Mouse (Mus musculus): ENCODE results near the gene Traf5. TPM values are rescaled to one million over a fixed set of nuclear protein-coding genes. Genes with fewer than 3 reads are reported as not detected.
A peak's percentile ranks its signal among the peaks of the same experiment; 100 is the strongest.

Traf5 gene
- total RNA-seq, 1 experiment: 2.1 TPM

GRCm38 (mm10) chr1:191969939-191970338, 122.4 kb downstream of the Traf5 start:
- Histone ChIP-seq H3K4me1 (ENCODE audit: control insufficient read depth in 2 of 2, insufficient read depth in 2 of 2, low read length in 2 of 2, poor library complexity in 1 of 2) (no peaks in the 10 kb centered on the region; a peak in 1 of 4 replicates), H3K9me3 (ENCODE audit: control insufficient read depth, insufficient read depth, low read depth, low read length) (no peaks in the 10 kb centered on the region), H3K27ac (ENCODE audit: insufficient read depth, low read depth, low read length, poor library complexity, severe bottlenecking) (no peak overlapping the region), H3K4me3 (ENCODE audit: insufficient read depth in 1 of 2, low read depth in 1 of 2, low read length in 2 of 2, poor library complexity in 1 of 2, severe bottlenecking in 1 of 2) (no peak overlapping the region), H3K9ac (ENCODE audit: insufficient read depth, low read depth, low read length, poor library complexity, severe bottlenecking) (no peak overlapping the region), H3K36me3 (ENCODE audit: control insufficient read depth, insufficient read depth, low read length, poor library complexity, severe bottlenecking) (no peaks in the 10 kb centered on the region)
- TF ChIP-seq MAFK (IDR thresholded peaks at IDR 0.05; ENCODE audit: insufficient read depth, low read depth, low read length) (no peak), ZC3H11A (IDR thresholded peaks at IDR 0.05; ENCODE audit: borderline replicate concordance, low read depth, low read length) (no peak), HCFC1 (IDR thresholded peaks at IDR 0.05; ENCODE audit: borderline replicate concordance, insufficient read depth, low read length) (no peak), CHD2 (IDR thresholded peaks at IDR 0.05; ENCODE audit: low read depth, low read length) (no peak), ZNF384 (IDR thresholded peaks at IDR 0.05; ENCODE audit: low read depth, low read length) (no peak)
- DNase-seq (ENCODE audit: low read depth, low spot score): no peak
- in situ Hi-C loops (cut with MboI; ENCODE audit: low sequenced_read_pairs in 2 of 2, unreplicated experiment in 2 of 2): no loop called here

DNA sequence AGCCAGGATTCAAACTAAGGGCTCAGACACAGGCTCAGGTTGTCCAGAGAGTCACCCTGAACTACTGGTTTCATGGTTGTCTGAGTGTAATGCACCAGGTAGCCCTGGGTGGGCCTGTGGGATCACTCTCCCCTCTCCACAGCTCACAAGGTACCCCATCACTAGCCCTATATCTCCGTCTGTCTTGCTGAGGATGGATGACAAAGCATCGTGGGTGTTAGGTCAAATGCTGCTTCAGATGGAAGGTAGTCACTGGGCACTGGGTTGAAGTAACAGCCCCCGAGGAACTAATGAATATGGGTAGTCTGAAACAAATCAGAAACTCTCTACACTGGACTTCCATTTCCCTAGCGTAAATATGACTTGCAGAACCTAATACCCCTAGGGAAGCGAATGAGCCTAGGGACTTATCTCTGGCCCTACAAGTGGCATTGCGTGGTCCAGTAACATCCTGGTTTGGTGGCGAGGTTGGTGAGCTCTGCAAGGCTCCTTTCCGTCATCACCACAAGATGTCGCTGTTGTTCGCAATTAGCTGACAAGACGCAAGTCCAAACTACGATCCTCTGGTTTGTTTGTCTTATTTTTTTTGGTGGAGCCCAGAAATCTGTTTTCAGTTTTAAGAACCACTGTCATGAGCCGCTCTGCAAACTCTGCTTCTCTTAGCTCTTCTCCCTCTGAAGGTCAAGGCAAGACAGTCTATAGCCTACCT, 127.4 kb downstream of the Traf5 start:
- TF ChIP-seq MAFK (IDR thresholded peaks at IDR 0.05; ENCODE audit: insufficient read depth, low read depth, low read length) (peak; percentile 27; the same call in 1 of the 2 replicates), HCFC1 (IDR thresholded peaks at IDR 0.05; ENCODE audit: borderline replicate concordance, insufficient read depth, low read length) (no peak), ZC3H11A (IDR thresholded peaks at IDR 0.05; ENCODE audit: borderline replicate concordance, low read depth, low read length) (peak; percentile 76; the same call in 1 of the 2 replicates)
- no peak overlapping the region for H3K4me3 ChIP-seq (ENCODE audit: insufficient read depth in 1 of 2, low read depth in 1 of 2, low read length in 2 of 2, poor library complexity in 1 of 2, severe bottlenecking in 1 of 2)
- peaks cover 0 to 4% of the 10 kb centered on the region in 2 experiments; a peak in 1 of 4 replicates for H3K4me1 ChIP-seq (ENCODE audit: control insufficient read depth in 2 of 2, insufficient read depth in 2 of 2, low read length in 2 of 2, poor library complexity in 1 of 2)
- DNase-seq (ENCODE audit: low read depth, low spot score): peak; percentile 83
- no peak overlapping the region for H3K27ac ChIP-seq (ENCODE audit: insufficient read depth, low read depth, low read length, poor library complexity, severe bottlenecking)
- in situ Hi-C loops (cut with MboI; ENCODE audit: low sequenced_read_pairs in 2 of 2, unreplicated experiment in 2 of 2): no loop called here
- H3K9ac ChIP-seq (ENCODE audit: insufficient read depth, low read depth, low read length, poor library complexity, severe bottlenecking): no peak overlapping the region; the same call in 1 of the 2 replicates
- no peaks in the 10 kb centered on the region for H3K36me3 ChIP-seq (ENCODE audit: control insufficient read depth, insufficient read depth, low read length, poor library complexity, severe bottlenecking)
- H3K9me3 ChIP-seq (ENCODE audit: control insufficient read depth, insufficient read depth, low read depth, low read length): no peaks in the 10 kb centered on the region

GRCm38 (mm10) chr1:191963948-191964772, 128.2 kb downstream of the Traf5 start:
- H3K9me3 ChIP-seq (ENCODE audit: control insufficient read depth, insufficient read depth, low read depth, low read length): no peaks in the 10 kb centered on the region
- DNase-seq (ENCODE audit: low read depth, low spot score): peak; percentile 93
- H3K4me3 ChIP-seq (ENCODE audit: insufficient read depth in 1 of 2, low read depth in 1 of 2, low read length in 2 of 2, poor library complexity in 1 of 2, severe bottlenecking in 1 of 2): no peak overlapping the region
- TF ChIP-seq MAFK (IDR thresholded peaks at IDR 0.05; ENCODE audit: insufficient read depth, low read depth, low read length) (peak; percentile 86), HCFC1 (IDR thresholded peaks at IDR 0.05; ENCODE audit: borderline replicate concordance, insufficient read depth, low read length) (no peak)
- peaks cover 0 to 4% of the 10 kb centered on the region in 2 experiments; a peak in 1 of 4 replicates for H3K4me1 ChIP-seq (ENCODE audit: control insufficient read depth in 2 of 2, insufficient read depth in 2 of 2, low read length in 2 of 2, poor library complexity in 1 of 2)
- H3K27ac ChIP-seq (ENCODE audit: insufficient read depth, low read depth, low read length, poor library complexity, severe bottlenecking): no peak overlapping the region
- no peaks in the 10 kb centered on the region for H3K36me3 ChIP-seq (ENCODE audit: control insufficient read depth, insufficient read depth, low read length, poor library complexity, severe bottlenecking)
- H3K9ac ChIP-seq (ENCODE audit: insufficient read depth, low read depth, low read length, poor library complexity, severe bottlenecking): no peak overlapping the region; the same call in 1 of the 2 replicates
- in situ Hi-C loops (cut with MboI; ENCODE audit: low sequenced_read_pairs in 2 of 2, unreplicated experiment in 2 of 2): no loop called here

DNA sequence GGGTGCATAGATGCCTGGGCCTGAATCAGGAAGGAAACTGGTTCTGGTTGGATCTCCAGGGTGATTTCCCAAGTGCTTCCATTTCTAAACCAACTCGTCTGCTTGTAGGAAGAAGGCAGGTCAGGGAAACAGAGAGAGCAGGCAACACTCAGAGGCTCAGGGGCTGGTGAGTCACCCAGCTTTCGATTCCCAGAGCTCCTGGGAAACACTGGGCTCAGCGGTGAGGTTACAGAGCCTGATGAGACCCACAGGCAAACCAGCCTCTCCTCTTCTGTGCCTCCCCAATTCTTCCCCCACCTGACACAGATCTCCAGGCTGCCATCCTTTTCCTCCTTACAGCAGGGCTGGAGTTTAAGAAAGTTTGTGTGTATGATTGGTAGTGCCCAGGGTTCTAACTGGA, 128.9 kb downstream of the Traf5 start:
- H3K4me3 ChIP-seq (ENCODE audit: insufficient read depth in 1 of 2, low read depth in 1 of 2, low read length in 2 of 2, poor library complexity in 1 of 2, severe bottlenecking in 1 of 2): no peak overlapping the region
- peaks cover 0 to 4% of the 10 kb centered on the region in 2 experiments; a peak in 1 of 4 replicates for H3K4me1 ChIP-seq (ENCODE audit: control insufficient read depth in 2 of 2, insufficient read depth in 2 of 2, low read length in 2 of 2, poor library complexity in 1 of 2)
- in situ Hi-C loops (cut with MboI; ENCODE audit: low sequenced_read_pairs in 2 of 2, unreplicated experiment in 2 of 2): no loop called here
- H3K36me3 ChIP-seq (ENCODE audit: control insufficient read depth, insufficient read depth, low read length, poor library complexity, severe bottlenecking): no peaks in the 10 kb centered on the region
- TF ChIP-seq HCFC1 (IDR thresholded peaks at IDR 0.05; ENCODE audit: borderline replicate concordance, insufficient read depth, low read length) (no peak), CHD2 (IDR thresholded peaks at IDR 0.05; ENCODE audit: low read depth, low read length) (no peak), MAFK (IDR thresholded peaks at IDR 0.05; ENCODE audit: insufficient read depth, low read depth, low read length) (no peak), ZC3H11A (IDR thresholded peaks at IDR 0.05; ENCODE audit: borderline replicate concordance, low read depth, low read length) (no peak), ZNF384 (IDR thresholded peaks at IDR 0.05; ENCODE audit: low read depth, low read length) (no peak)
- H3K9ac ChIP-seq (ENCODE audit: insufficient read depth, low read depth, low read length, poor library complexity, severe bottlenecking): no peak overlapping the region
- H3K27ac ChIP-seq (ENCODE audit: insufficient read depth, low read depth, low read length, poor library complexity, severe bottlenecking): no peak overlapping the region
- H3K9me3 ChIP-seq (ENCODE audit: control insufficient read depth, insufficient read depth, low read depth, low read length): no peaks in the 10 kb centered on the region
- DNase-seq (ENCODE audit: low read depth, low spot score): no peak
